Mouse (Mus musculus) embryonic facial prominence, embryonic 12.5 days (tissue): ENCODE data around the gene Map3k20. TPM values are rescaled to one million over a fixed set of nuclear protein-coding genes. Genes with fewer than 3 reads are reported as not detected.

Source experiments
- ATAC-seq: fragments of 200-750 bp; cut with Nextera tagmentation; 2 replicates; pipeline ENCODE4 v1.8.0; 2017; ENCODE audit not compliant: insufficient number of reproducible peaks, insufficient read depth, low FRiP score, low TSS enrichment
- H3K27ac ChIP-seq: fragments of 300-500 bp; sonication (generic); 2 replicates; pipeline ENCODE4 v1.5.1; 2016; ENCODE audit warnings: mild to moderate bottlenecking
- H3K27me3 ChIP-seq: fragments of 300-500 bp; sonication (generic); 2 replicates; pipeline ENCODE4 v1.6.1; 2016; ENCODE audit warnings: mild to moderate bottlenecking, moderate library complexity
- H3K36me3 ChIP-seq: fragments of 300-500 bp; sonication (generic); 2 replicates; pipeline ENCODE4 v1.6.1; 2016; ENCODE audit warnings: mild to moderate bottlenecking
- H3K4me1 ChIP-seq: fragments of 300-500 bp; sonication (generic); 2 replicates; pipeline ENCODE4 v1.6.1; 2016
- H3K4me2 ChIP-seq: fragments of 300-500 bp; sonication (generic); replicated peaks from 2 replicates; pipeline ENCODE4 v1.6.1; 2016; ENCODE audit warnings: mild to moderate bottlenecking, moderate library complexity
- H3K4me3 ChIP-seq: fragments of 300-500 bp; sonication (generic); 2 replicates; pipeline ENCODE4 v1.5.1; 2016; ENCODE audit warnings: mild to moderate bottlenecking
- H3K9ac ChIP-seq: fragments of 300-500 bp; sonication (generic); 2 replicates; pipeline ENCODE4 v1.6.1; 2016; ENCODE audit warnings: mild to moderate bottlenecking, moderate library complexity
- H3K9me3 ChIP-seq: fragments of 300-500 bp; sonication (generic); 2 replicates; pipeline ENCODE4 v1.6.1; 2016; ENCODE audit warnings: mild to moderate bottlenecking, moderate library complexity
- WGBS: fragments of 180-500 bp; shearing (Covaris S2); methylation state at CpG from one replicate; pipeline ENCODE4 v1.1.7; 2016; 5-methylcytosine and 5-hydroxymethylcytosine counted together
- polyA plus RNA-seq: library from polyadenylated mRNA; unstranded; fragments of >200 nt; fragmentation: Nextera tagmentation; extraction: Ambion mirVana; gene quantifications from 2 replicates; pipeline ENCODE4 v1.2.1, GENCODE M21; 2016

The Map3k20 gene
- polyA plus RNA-seq, 1 experiment from 2014 or later = 10.9 TPM

- no peak overlapping the region for H3K4me2 ChIP-seq
- H3K36me3 ChIP-seq = no peaks in the 10 kb centered on the region
- no peak overlapping the region for H3K4me3 ChIP-seq
- no peak overlapping the region for H3K9ac ChIP-seq
- no peak for ATAC-seq
- H3K9me3 ChIP-seq = no peaks in the 10 kb centered on the region
- 64% methylated on average over 7 of the region's 7 CpGs for WGBS
- H3K27me3 ChIP-seq = no peaks in the 10 kb centered on the region
- H3K27ac ChIP-seq = no peak overlapping the region
- peaks cover 6% of the 10 kb centered on the region; the same call in 1 of the 2 replicates for H3K4me1 ChIP-seq
Observed at GRCm38 (mm10) chr2:72305738-72306137, 20.3 kb downstream of the Map3k20 start.

- H3K4me2 ChIP-seq = no peak overlapping the region
- H3K27me3 ChIP-seq = no peaks in the 10 kb centered on the region
- H3K9ac ChIP-seq = no peak overlapping the region
- no peaks in the 10 kb centered on the region for H3K36me3 ChIP-seq
- H3K9me3 ChIP-seq = no peaks in the 10 kb centered on the region
- H3K4me3 ChIP-seq = no peak overlapping the region
- peaks cover 6% of the 10 kb centered on the region; the same call in 1 of the 2 replicates for H3K4me1 ChIP-seq
- H3K27ac ChIP-seq = no peak overlapping the region
- 85% methylated on average over 5 of the region's 5 CpGs for WGBS
- ATAC-seq = no peak
Observed at GRCm38 (mm10) chr2:72308351-72308750, 22.9 kb downstream of the Map3k20 start.

DNA sequence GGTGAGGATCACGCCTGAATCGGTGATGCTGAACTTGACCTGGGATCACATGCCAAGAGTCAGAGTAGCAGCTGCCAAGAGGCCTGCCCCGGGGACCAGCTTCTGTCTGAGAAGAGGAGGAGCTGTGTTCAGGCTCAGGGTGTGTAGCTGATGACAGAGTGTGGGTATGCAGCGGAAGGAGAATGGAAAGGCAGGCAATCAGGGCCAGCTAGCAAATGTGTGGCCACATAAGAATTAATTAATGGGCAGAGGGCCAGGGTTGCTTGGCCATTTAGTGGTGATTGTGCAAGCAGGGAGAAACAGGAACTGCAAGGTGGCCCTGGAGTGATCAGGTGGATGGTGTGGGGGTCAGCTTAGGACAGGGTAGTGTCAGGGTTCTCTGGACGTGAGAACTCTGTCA is 23.5 kb downstream of the Map3k20 start:
- 84% methylated on average over 5 of the region's 5 CpGs for WGBS
- peaks cover 5% of the 10 kb centered on the region; the same call in 1 of the 2 replicates for H3K4me1 ChIP-seq
- H3K36me3 ChIP-seq = no peaks in the 10 kb centered on the region
- no peak overlapping the region for H3K27ac ChIP-seq
- no peaks in the 10 kb centered on the region for H3K9me3 ChIP-seq
- no peak overlapping the region for H3K4me3 ChIP-seq
- H3K9ac ChIP-seq = no peak overlapping the region
- H3K4me2 ChIP-seq = no peak overlapping the region
- no peak for ATAC-seq
- no peaks in the 10 kb centered on the region for H3K27me3 ChIP-seq

- ATAC-seq = no peak
- no peaks in the 10 kb centered on the region for H3K9me3 ChIP-seq
- H3K4me2 ChIP-seq = no peak overlapping the region
- H3K4me1 ChIP-seq = no peaks in the 10 kb centered on the region
- H3K27ac ChIP-seq = no peak overlapping the region
- no peak overlapping the region for H3K9ac ChIP-seq
- no peak overlapping the region for H3K4me3 ChIP-seq
- no peaks in the 10 kb centered on the region for H3K27me3 ChIP-seq
- H3K36me3 ChIP-seq = no peaks in the 10 kb centered on the region
- 77% methylated on average over 8 of the region's 8 CpGs for WGBS
Observed at GRCm38 (mm10) chr2:72311486-72311885, 26.0 kb downstream of the Map3k20 start.

DNA sequence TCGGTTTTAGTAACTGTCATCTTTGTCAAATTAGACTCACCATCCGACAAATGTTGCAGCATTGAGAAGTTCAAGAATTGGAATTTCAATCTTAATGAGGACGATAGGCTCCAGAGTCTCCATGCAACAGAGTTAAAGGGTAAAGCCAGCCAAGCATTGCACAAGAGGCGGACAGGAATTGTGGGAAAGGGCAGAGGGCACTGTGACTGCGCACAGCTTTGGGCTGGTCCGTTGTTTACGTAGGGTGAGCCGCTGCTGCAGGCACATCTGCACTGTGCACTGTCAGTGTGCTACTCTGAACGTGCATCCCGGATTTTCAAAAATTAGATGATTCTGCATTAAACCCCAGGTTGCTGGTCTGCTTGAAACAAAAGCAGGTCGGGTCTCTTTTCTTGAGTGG is 27.9 kb downstream of the Map3k20 start:
- ATAC-seq = no peak
- 0 out of 2 replicates have a peak, but pooled peaks cover 1% of the 10 kb centered on the region for H3K4me1 ChIP-seq
- H3K4me2 ChIP-seq = no peak overlapping the region
- no peaks in the 10 kb centered on the region for H3K9me3 ChIP-seq
- H3K27ac ChIP-seq = no peak overlapping the region
- H3K9ac ChIP-seq = no peak overlapping the region
- no peaks in the 10 kb centered on the region for H3K27me3 ChIP-seq
- 72% methylated on average over 11 of the region's 11 CpGs for WGBS
- no peaks in the 10 kb centered on the region for H3K36me3 ChIP-seq
- no peak overlapping the region for H3K4me3 ChIP-seq

- 64% methylated on average over 4 of the region's 4 CpGs for WGBS
- H3K9me3 ChIP-seq = no peaks in the 10 kb centered on the region
- no peak for ATAC-seq
- no peak overlapping the region for H3K4me3 ChIP-seq
- 0 out of 2 replicates have a peak, but pooled peaks cover 15% of the 10 kb centered on the region for H3K4me1 ChIP-seq
- no peak overlapping the region for H3K9ac ChIP-seq
- no peaks in the 10 kb centered on the region for H3K36me3 ChIP-seq
- no peaks in the 10 kb centered on the region for H3K27me3 ChIP-seq
- H3K27ac ChIP-seq = no peak overlapping the region
- no peak overlapping the region for H3K4me2 ChIP-seq
Observed at GRCm38 (mm10) chr2:72318421-72318820, 33.0 kb downstream of the Map3k20 start.

DNA sequence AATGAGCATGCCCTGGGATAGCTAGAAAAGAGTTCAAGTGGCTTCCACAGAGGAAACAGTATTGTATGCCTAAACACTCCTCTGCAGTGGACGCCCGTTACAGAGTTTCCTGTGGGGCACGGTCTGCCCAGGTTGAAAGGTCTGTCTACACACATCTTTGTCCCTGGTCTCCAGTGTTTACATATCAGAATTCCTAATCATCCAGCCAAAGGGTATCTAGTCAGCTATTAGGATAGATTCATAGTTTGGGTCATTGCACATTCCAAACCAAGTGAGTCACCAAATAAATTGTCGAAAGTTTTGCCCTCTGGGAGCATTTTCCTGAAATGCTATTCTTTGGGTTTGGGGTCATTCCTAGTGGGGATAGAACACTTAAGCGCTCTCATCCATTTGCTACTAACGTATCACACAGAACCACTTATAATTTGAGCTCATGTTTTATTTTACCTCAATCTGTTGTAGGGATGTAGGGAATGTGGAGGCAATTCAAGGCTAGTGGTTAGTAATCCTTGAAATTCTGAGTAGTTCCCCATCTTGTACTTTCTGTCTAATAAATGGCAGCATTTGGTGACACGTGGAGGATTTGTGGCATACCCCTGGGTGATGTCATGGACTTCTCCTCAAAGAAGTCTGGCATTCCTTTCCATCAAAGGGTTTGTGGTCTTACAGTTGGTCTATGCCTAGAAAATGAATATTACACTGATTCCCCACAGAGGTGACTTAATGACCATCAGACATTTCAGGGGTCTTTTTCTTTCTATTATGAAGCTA is 33.8 kb downstream of the Map3k20 start:
- no peak overlapping the region for H3K4me2 ChIP-seq
- no peak overlapping the region for H3K27ac ChIP-seq
- H3K9ac ChIP-seq = no peak overlapping the region
- H3K4me3 ChIP-seq = no peak overlapping the region
- no peaks in the 10 kb centered on the region for H3K36me3 ChIP-seq
- no peak for ATAC-seq
- H3K27me3 ChIP-seq = no peaks in the 10 kb centered on the region
- H3K4me1 ChIP-seq = 0 out of 2 replicates have a peak, but pooled peaks cover 15% of the 10 kb centered on the region
- 68% methylated on average over 7 of the region's 7 CpGs for WGBS
- H3K9me3 ChIP-seq = no peaks in the 10 kb centered on the region

GRCm38 (mm10) chr2:72320661-72321060 is 35.2 kb downstream of the Map3k20 start:
- H3K9ac ChIP-seq = no peak overlapping the region
- no peaks in the 10 kb centered on the region for H3K27me3 ChIP-seq
- no peaks in the 10 kb centered on the region for H3K36me3 ChIP-seq
- no peak overlapping the region for H3K4me3 ChIP-seq
- no peaks in the 10 kb centered on the region for H3K9me3 ChIP-seq
- no peak overlapping the region for H3K27ac ChIP-seq
- ATAC-seq = no peak
- no peak overlapping the region for H3K4me2 ChIP-seq
- WGBS = 64% methylated on average over 2 of the region's 2 CpGs
- 0 out of 2 replicates have a peak, but pooled peaks cover 15% of the 10 kb centered on the region for H3K4me1 ChIP-seq

DNA sequence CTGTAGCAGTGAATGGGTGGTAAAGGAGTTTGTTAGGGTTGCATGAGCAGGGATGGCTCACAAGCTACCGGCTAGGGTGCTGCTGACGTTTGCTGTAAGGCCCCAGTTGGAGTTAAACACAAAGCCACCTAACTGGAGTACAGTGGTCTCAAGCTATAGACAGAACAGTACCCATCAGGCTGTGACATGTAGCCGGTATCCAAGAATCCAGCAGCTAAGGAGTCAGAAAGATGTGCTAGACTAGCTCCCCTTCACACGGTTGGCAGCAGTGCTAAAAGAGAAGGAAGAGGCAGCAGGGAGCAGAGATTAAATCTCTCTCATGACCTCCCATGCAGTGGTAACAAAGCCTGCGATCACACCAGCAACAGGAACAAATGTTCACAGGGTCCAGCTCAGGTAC is 36.2 kb downstream of the Map3k20 start:
- WGBS = 77% methylated on average over 5 of the region's 5 CpGs
- ATAC-seq = no peak
- no peaks in the 10 kb centered on the region for H3K27me3 ChIP-seq

DNA sequence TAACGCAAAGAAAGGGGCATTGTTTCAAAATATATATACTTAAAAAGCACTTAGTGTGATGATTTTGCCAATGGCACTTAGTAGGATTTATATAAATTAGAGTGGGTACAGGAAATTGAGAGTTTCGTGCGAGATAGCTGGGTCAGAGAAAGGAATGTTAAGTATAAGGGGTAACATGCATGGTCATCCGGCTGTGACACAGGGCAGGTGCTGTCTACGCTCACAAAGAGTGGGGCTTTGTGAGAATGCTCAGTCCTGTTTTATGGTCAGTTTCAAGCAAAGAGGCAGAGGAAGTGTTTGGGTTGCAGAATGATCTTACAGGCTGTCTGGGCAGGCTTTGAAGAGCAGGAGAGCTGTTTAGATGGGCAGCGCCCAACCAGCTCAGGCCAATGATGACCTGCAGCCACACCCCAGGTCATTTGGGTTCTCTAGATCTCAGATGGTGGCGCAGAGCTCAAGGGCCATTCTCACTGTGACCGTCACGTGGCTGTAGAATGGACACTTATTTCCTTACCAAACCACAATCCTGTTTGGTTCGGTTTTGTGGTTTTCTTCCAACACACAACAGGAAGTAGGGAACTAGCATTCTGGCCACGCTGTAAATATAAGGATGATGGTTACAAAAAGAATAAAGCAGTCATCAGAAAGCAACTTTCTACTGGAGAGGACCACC is 37.4 kb downstream of the Map3k20 start:
- Histone ChIP-seq H3K36me3 (no peaks in the 10 kb centered on the region), H3K27ac (no peak overlapping the region), H3K9ac (no peak overlapping the region), H3K4me3 (no peak overlapping the region), H3K4me2 (no peak overlapping the region), H3K4me1 (0 out of 2 replicates have a peak, but pooled peaks cover 15% of the 10 kb centered on the region), H3K9me3 (no peaks in the 10 kb centered on the region), H3K27me3 (no peaks in the 10 kb centered on the region)
- 84% methylated on average over 11 of the region's 11 CpGs for WGBS
- ATAC-seq = no peak

More for the DNA sequence above, 36.2 kb downstream of the Map3k20 start:
- no peaks in the 10 kb centered on the region for H3K9me3 ChIP-seq
- H3K4me1 ChIP-seq = 0 out of 2 replicates have a peak, but pooled peaks cover 15% of the 10 kb centered on the region
- H3K4me2 ChIP-seq = no peak overlapping the region
- no peak overlapping the region for H3K27ac ChIP-seq
- H3K36me3 ChIP-seq = no peaks in the 10 kb centered on the region
- no peak overlapping the region for H3K4me3 ChIP-seq
- H3K9ac ChIP-seq = no peak overlapping the region

GRCm38 (mm10) chr2:72324436-72324835 is 39.0 kb downstream of the Map3k20 start:
- no peak overlapping the region for H3K4me2 ChIP-seq
- no peak overlapping the region for H3K4me3 ChIP-seq
- H3K27me3 ChIP-seq = no peaks in the 10 kb centered on the region
- H3K27ac ChIP-seq = no peak overlapping the region
- 72% methylated on average over 12 of the region's 12 CpGs for WGBS
- no peaks in the 10 kb centered on the region for H3K36me3 ChIP-seq
- 0 out of 2 replicates have a peak, but pooled peaks cover 5% of the 10 kb centered on the region for H3K4me1 ChIP-seq
- H3K9me3 ChIP-seq = no peaks in the 10 kb centered on the region
- no peak overlapping the region for H3K9ac ChIP-seq
- no peak for ATAC-seq

- Histone ChIP-seq H3K9ac (no peak overlapping the region), H3K27ac (no peak overlapping the region), H3K4me2 (no peak overlapping the region), H3K27me3 (no peaks in the 10 kb centered on the region), H3K9me3 (no peaks in the 10 kb centered on the region), H3K36me3 (no peaks in the 10 kb centered on the region), H3K4me3 (no peak overlapping the region), H3K4me1 (0 out of 2 replicates have a peak, but pooled peaks cover 5% of the 10 kb centered on the region)
- no peak for ATAC-seq
- WGBS = 75% methylated on average over 6 of the region's 6 CpGs
Observed at GRCm38 (mm10) chr2:72326491-72326890, 41.1 kb downstream of the Map3k20 start.
